Mouse (Mus musculus) kidney, embryonic 14.5 days (tissue): ENCODE measurements at regions not wholly inside any gene's neighbourhood (a gene's known extent, or its start where the extent isn't known, plus 50 kb on each side); places are given as distances from the start of the nearest gene placed in this dataset.

Experiments used
- ATAC-seq: fragments of 200-750 bp; cut with Nextera tagmentation; 2 replicates; pipeline ENCODE4 v1.8.0; 2017; ENCODE audit warnings: moderate number of reproducible peaks, mild to moderate bottlenecking, moderate TSS enrichment, moderate library complexity; ENCODE audit not compliant: low FRiP score, low TSS enrichment
- H3K27ac ChIP-seq: fragments of 300-500 bp; sonication (generic); 2 replicates; pipeline ENCODE4 v1.5.1; 2014; ENCODE audit warnings: low read depth, mild to moderate bottlenecking, low read length, moderate library complexity, mixed read lengths
- H3K27me3 ChIP-seq: fragments of 300-500 bp; sonication (generic); 2 replicates; pipeline ENCODE4 v1.6.1; 2014; ENCODE audit warnings: mild to moderate bottlenecking, low read length; ENCODE audit not compliant: control insufficient read depth, insufficient read depth
- H3K36me3 ChIP-seq: fragments of 300-500 bp; sonication (generic); 2 replicates; pipeline ENCODE4 v1.6.1; 2014; ENCODE audit warnings: low read length, mixed read lengths; ENCODE audit not compliant: control insufficient read depth, insufficient read depth
- H3K4me1 ChIP-seq: fragments of 300-500 bp; sonication (generic); 2 replicates; pipeline ENCODE4 v1.6.1; 2014; ENCODE audit warnings: low read length, mixed read lengths; ENCODE audit not compliant: control insufficient read depth, insufficient read depth
- H3K4me2 ChIP-seq: fragments of 300-500 bp; sonication (generic); replicated peaks from 2 replicates; pipeline ENCODE4 v1.6.1; 2014; ENCODE audit warnings: low read depth, mild to moderate bottlenecking, low read length
- H3K4me3 ChIP-seq: fragments of 300-500 bp; sonication (generic); 2 replicates; pipeline ENCODE4 v1.5.1; 2014; ENCODE audit warnings: mild to moderate bottlenecking, low read length
- H3K9ac ChIP-seq: fragments of 300-500 bp; sonication (generic); 2 replicates; pipeline ENCODE4 v1.6.1; 2014; ENCODE audit warnings: low read depth, mild to moderate bottlenecking, low read length, moderate library complexity
- H3K9me3 ChIP-seq: fragments of 300-500 bp; sonication (generic); 2 replicates; pipeline ENCODE4 v1.6.1; 2016; ENCODE audit warnings: low read length; ENCODE audit not compliant: control insufficient read depth
- WGBS: fragments of 180-500 bp; shearing (Covaris S2); extraction: QIAGEN DNeasy Blood & Tissue Kit; methylation state at CpG from one replicate; pipeline ENCODE4 v1.1.7; 2014; 5-methylcytosine and 5-hydroxymethylcytosine counted together

DNA sequence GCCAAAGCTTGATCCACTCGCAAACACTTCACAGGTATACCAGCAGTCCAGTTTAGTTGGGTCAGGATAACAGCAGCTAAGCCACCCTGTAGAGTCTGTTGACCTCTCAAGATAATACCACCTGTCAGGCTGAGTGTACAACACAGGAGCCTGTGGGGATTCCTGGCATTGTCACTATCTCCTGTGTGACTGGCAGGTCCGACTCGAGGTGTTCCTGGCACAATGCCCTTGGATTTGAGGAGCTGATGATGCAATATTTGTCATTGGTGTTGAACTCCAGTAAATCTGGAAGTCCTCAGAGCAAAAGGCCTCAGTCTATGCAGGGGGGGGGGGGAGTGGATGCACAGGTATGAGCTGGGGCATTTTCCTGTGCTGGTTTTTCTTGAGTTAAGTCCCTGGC, 78.5 kb upstream of the Rbm19 start:
- ATAC-seq, result no peak
- no peak overlapping the region for H3K4me2 ChIP-seq
- H3K9ac ChIP-seq, result no peak overlapping the region
- no peak overlapping the region for H3K4me3 ChIP-seq
- H3K27me3 ChIP-seq, result no peaks in the 10 kb centered on the region
- WGBS, result 92% methylated on average over 3 of the region's 3 CpGs
- H3K4me1 ChIP-seq, result no peaks in the 10 kb centered on the region
- H3K36me3 ChIP-seq, result no peaks in the 10 kb centered on the region
- H3K9me3 ChIP-seq, result 0 out of 2 replicates have a peak, but pooled peaks cover 2% of the 10 kb centered on the region
- no peak overlapping the region for H3K27ac ChIP-seq

DNA sequence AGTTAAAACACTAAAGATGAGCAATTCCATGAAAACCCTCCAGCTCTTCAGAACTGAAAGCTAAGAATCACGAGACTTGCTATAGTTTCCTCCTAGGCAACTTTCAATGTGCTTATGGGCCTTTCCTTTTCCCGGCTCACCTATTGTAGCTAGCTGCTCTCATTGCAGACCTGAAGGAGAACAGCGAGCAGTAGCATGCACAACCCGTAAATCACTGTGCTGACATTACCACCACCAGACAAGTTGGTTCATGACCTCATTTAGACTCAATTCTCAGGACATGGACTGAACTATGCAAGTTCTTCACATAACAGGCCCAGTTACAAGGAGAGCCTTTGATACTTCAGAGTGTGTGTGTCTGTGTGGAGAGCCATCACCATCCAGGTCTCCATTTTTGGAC, 72.5 kb upstream of the Rbm19 start:
- Histone ChIP-seq H3K27ac (no peak overlapping the region), H3K9me3 (0 out of 2 replicates have a peak, but pooled peaks cover 2% of the 10 kb centered on the region), H3K4me2 (no peak overlapping the region), H3K36me3 (no peaks in the 10 kb centered on the region), H3K4me1 (no peaks in the 10 kb centered on the region), H3K9ac (no peak overlapping the region), H3K4me3 (no peak overlapping the region), H3K27me3 (no peaks in the 10 kb centered on the region)
- 85% methylated on average over 4 of the region's 4 CpGs for WGBS
- ATAC-seq, result no peak

DNA sequence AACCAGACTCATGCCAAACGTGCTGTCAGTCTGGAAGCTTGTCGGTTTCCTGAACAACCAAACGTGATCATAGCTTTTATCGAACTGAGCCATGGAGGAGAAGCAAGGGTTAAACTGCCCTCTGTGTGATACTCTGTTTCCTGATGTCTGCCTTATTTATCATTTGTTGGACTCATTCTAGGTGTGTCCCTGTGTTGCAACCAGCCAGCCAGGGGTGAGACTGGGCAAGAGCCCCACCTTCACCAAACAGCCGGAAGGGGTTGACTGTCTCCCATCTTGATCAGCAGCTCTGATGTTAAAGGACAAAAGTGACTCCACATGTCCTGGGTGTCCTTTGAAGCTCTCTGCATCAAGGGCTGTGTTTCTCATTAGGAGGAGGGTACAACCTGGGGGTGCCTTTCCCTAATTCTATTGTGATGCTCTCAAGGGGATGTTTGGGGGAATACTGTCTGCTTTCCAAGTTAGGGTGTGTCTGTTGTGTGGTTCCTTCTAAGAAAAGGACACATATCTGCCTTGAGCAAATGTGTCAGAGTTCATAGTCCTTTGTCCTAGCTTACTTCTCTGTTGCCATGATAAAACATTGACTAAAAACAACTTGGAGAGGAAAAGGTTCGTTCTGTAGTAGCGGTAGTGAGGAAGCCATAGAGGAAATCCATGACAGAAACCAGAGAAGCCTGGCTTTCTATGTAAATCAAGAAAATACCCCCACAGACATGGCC, 67.0 kb upstream of the Rbm19 start:
- Histone ChIP-seq H3K9ac (no peak overlapping the region), H3K4me1 (no peaks in the 10 kb centered on the region), H3K36me3 (no peaks in the 10 kb centered on the region), H3K4me3 (no peak overlapping the region), H3K4me2 (no peak overlapping the region), H3K27me3 (0 out of 2 replicates have a peak, but pooled peaks cover 6% of the 10 kb centered on the region), H3K27ac (no peak overlapping the region), H3K9me3 (no peaks in the 10 kb centered on the region)
- ATAC-seq, result no peak
- WGBS, result 95% methylated on average over 7 of the region's 7 CpGs

DNA sequence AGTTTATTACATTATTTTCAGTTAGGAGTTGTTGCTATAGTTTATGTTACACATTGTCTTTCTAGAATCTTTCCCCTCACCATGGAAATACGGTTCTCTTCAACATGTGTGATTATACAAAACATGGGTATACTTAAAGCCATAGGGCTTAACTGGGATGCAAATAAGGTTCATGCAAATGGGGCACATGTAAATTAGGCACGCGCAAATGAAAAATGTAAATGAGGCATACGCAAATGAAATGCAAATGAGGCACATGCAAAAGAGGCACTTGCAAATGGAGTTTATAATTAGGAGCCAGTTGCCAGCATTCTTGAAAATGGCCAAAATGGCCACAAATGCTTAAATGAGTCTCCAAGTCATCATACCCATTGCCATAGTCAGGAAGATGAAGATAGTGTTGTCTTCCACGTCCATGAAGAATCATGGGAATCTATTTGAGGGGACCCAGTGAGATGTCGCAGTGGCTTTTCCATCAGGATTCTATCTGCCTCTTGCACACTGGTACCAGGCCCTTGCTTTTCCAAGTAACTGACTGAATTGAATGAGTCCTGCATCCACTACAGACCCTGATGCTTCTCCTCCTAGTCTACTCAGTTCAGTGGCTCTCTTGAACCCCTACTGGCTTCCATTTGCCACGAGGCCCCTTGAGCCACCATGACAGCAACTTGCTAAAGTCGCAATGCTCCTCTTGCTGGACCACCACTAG, 65.4 kb upstream of the Rbm19 start:
- ATAC-seq, result no peak
- Histone ChIP-seq H3K4me2 (no peak overlapping the region), H3K9ac (no peak overlapping the region), H3K27ac (no peak overlapping the region), H3K9me3 (no peaks in the 10 kb centered on the region), H3K27me3 (0 out of 2 replicates have a peak, but pooled peaks cover 6% of the 10 kb centered on the region), H3K4me1 (no peaks in the 10 kb centered on the region), H3K4me3 (no peak overlapping the region), H3K36me3 (no peaks in the 10 kb centered on the region)
- WGBS, result 93% methylated on average over 8 of the region's 8 CpGs

DNA sequence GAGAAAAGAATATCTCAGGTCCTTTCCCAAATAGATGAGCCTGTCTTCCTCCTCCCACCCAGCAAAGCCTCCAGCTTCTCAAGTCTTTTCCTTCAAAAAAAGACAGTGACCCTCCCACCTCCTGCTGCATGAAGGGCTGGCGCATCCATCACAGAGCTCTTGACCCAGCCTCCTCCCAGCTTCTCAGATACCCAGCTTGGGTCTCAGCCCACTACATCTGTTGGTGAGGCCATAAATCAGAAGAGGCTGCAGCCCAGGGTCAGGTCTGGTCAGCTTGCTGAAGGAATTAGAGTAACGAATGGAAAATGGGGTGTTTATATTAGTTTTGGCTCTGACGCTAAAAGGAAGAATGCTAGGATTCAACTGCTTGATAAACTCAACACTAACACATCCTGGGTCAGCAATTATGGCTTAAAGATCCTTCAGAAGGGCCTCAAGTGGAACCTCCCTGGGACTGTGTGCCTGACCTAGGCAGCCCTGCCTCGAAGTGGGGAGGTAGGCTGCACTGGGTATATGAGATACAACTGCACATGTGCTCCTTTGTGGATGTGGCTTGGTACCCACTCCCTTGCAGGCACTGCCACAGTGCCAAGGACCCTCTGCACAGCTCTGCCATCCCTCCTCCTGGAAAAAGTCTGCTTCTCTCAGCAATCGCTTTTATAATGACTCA, 61.6 kb upstream of the Rbm19 start:
- H3K4me2 ChIP-seq, result no peak overlapping the region
- ATAC-seq, result peak; percentile 90
- no peak overlapping the region for H3K9ac ChIP-seq
- H3K4me1 ChIP-seq, result no peaks in the 10 kb centered on the region
- no peaks in the 10 kb centered on the region for H3K9me3 ChIP-seq
- no peak overlapping the region for H3K4me3 ChIP-seq
- H3K36me3 ChIP-seq, result no peaks in the 10 kb centered on the region
- H3K27me3 ChIP-seq, result peaks cover 10% of the 10 kb centered on the region; the same call in 1 of the 2 replicates
- no peak overlapping the region for H3K27ac ChIP-seq
- WGBS, result 15% methylated on average over 5 of the region's 5 CpGs
